Mouse (Mus musculus) right cerebral cortex, postnatal 4 days (tissue): Measurements from ENCODE around the gene AL731706.1.
A peak's percentile ranks its signal among the peaks of the same experiment; 100 is the strongest.
"Not testable (repeated sequence)": the region's sequence is repeated elsewhere in the genome, so short reads cannot be mapped to it uniquely, and the experiment has no call there.

ENCODE experiments used
- DNase-seq: peaks from one replicate; pipeline ENCODE4 v3.0.0-alpha.2; 2022

Gene AL731706.1

GRCm38 (mm10) chr2:136891068-136891950 lies at the start of gene AL731706.1, which contains the start of the genes Slx4ip and Mkks:
AL731706.1 (minus strand) TSS chr2:136891389.
Slx4ip (plus strand) TSS chr2:136891218.
Mkks (minus strand) TSS chr2:136891389.
- peak; percentile 95 for DNase-seq

DNA sequence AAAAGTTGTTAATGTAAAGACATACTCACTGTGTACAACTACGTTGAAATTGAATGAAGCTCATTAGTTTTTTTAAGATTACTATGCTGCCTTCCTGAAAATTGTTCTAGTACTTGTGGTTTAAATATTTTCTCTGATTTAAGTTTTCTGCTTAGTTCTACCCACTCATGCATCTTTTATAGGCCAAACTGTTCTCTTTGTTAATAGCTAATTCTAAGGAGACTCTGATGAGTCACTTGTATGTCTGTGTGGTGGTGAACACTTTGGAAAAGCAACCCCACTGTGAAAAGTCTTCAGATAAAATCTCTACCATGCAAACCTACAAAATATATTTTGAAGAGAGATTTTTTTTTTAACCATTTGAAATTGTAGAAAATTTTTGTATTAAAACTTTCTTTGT lies 47.1 kb upstream of the AL731706.1 start:
- DNase-seq = no peak

GRCm38 (mm10) chr2:136936391-136937288 lies 45.5 kb upstream of the AL731706.1 start:
- no peak for DNase-seq

DNA sequence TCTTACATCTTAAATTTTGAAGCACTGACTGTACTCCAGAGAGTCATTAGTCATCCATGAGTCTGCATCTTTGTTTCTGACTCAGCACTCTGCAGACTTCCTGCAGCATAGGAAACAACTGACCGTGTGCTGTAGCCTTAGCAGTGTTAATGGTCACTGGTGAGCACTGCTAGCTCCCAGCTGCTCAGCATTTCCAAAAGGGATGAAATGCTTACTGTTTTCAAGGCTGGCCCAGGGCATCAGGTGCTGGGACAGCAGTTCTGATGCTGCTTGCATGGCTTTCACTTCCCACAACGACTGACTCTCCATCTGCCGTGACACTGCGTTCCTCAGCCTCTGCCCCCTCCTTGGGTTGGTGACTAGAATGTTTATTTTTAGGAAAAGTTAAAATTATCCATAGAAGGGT lies 29.8 kb upstream of the AL731706.1 start:
- DNase-seq = no peak

DNA sequence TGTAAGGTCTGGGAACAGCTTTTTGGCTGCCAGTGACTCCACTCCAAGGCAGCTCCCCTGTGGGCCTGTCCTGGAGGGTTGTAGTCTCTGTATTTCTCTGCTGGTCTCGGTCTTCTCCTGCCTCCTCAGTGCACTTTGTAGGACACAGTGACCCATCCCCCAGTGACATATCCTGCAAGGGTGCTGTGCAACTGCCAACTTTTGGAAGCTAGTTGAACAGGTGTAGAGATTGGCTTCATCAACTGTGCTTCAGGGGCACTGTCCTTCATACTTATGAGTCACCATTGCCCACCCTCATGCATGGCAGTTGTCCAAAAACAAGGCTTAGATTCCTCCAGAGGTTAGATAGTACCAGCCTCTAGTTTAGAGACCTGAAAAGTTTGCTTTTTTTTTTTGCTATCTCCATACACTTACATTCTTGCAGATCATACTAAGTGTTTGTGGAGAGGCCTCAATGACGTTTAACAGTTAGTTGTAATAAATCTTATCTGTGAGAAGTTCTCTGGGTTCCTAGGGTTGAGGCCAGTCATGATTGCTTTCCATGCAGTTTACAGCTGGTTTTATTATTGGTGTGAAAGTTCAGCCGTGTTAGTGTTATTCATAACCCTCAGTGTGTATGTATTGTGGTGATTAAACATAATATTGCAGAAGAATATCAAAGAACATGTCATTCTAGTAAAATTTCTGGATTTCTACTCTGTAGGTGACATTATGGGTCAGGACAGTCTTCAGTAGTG lies 29.2 kb upstream of the AL731706.1 start:
- DNase-seq = no peak

DNA sequence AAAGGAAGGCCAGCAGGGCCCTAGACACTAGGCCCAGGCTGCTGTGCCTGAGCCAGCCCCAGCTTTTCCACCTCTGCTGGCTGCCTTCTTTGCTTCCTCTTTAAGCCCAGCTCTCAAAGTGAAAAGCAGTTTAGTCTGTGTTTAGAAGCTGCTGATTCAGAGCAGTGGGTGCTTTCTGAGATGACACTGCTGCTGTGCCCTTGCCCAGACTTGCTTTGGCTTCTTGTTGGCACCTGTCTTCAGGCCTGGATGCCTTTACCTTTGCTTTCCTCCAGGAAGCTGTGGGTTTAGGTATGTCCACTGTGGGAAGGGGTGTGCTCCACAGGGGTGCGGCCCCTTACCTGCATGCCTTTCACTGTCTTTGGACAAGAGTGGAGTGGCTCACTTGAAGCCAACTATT lies 28.2 kb upstream of the AL731706.1 start:
- no peak for DNase-seq

DNA sequence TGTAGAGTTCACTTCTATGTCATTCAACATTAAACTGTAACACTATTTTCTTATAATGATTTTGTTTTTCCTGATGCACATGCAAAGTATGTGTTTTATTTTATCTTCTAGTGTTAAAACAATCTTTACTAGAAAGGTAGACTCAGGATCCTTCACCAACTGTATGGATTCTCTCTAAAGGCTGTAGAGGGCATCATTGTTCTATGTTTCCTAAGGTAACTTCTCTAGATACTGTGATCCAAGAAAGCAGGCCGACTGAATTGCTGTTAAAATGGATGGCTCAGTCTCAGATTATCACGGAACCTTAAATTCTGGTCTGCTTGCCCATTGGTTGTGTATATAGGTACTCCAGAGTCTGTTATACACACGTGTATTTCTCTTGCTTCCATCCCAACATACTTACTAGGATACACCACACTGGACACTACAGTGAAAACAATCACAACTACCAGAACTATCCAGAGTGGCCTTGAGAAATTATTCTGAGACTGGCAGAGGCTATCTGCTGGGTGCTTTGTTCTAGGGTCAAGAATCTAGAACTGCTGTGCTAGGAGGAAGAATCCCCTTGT lies 23.2 kb upstream of the AL731706.1 start:
- DNase-seq = no peak

DNA sequence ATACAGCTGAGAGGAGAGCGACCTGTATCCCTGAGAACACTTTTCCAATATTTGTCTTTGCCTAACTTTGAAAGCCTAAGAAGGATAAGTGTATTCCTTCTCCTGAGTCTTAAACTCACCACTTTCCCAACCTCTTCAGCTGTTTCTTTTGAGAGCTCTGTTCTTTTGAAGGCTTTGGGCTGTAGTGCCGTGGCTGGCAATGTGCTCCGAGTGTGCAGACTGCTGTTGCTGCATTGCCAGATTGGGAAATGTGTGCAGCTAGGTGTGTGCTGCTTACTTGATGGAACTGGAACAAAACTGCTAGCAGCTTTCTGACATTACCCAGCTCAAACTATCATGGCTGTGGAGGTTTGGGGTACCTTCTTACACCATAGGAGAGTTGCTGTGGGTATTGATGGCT lies 21.8 kb upstream of the AL731706.1 start:
- no peak for DNase-seq

DNA sequence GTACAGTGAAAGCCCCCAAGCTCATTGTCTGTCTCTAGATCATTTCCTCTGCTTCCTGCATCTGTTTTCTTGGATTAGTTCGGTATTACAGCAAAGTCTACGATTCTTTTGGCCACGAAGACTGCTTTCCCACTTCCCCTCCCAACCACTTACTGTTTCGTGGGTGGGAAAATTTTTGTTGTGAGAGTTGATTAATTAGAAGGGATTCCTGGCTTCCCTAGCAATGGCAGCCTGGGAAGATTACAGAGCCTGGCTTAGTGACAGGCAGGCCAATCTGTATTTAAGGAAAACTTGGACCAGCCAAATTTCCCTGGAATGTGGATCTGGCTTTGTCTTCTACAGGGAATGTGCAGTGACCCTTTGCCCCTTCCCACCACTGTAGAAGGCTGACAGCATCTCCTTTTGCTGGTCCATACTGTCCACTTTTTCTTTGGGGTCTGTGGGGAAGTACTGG lies 20.8 kb upstream of the AL731706.1 start:
- DNase-seq = no peak

DNA sequence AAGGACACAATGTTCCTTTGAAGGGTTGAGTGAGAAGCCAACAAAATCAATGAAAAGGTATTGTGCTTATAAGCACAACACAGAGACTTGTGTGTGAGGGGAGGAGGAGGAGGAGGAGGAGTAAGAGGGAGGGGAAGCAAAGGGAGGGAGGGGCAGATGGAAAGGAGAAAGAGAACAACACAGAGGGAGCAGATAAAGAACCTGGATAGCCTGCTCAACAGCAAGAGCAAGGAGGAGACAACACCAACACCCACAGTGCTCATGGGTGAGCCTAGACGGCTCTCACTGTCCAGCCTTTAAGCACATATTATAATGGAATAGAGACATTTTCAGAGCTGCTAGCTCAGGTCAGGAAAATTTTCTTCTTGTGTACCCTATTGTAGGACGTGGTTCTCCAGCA lies 18.1 kb upstream of the AL731706.1 start:
- no peak for DNase-seq

- DNase-seq = no peak
Observed at GRCm38 (mm10) chr2:136908596-136908995, 17.4 kb upstream of the AL731706.1 start.

GRCm38 (mm10) chr2:136896131-136896530 lies 4.9 kb upstream of the AL731706.1 start:
- DNase-seq = no peak

DNA sequence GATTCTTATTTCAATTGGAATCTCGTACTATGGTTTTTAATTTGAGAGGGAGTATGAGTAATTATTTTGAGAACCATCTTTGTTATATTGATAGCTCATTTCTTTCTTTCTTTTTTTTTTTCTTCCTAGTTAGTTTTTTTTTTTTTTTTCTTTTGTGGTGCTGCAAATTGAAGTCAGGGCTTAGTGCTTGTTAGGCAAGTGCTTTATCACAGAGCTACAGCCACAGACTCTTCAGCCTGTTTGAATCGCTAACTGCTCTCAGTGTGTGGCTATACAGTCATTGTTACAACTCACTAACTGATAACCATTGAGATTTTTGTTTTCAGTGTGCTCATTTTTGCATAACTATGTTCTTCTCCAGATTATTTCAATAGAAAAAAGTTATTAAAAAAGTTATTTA lies 3.3 kb upstream of the AL731706.1 start:
- DNase-seq = no peak

GRCm38 (mm10) chr2:136891951-136892371 lies 772 bp upstream of the AL731706.1 start:
- DNase-seq = peak; percentile 86

- DNase-seq = not testable (repeated sequence)
Observed at GRCm38 (mm10) chr2:136890716-136891067, 497 bp downstream of the AL731706.1 start.

DNA sequence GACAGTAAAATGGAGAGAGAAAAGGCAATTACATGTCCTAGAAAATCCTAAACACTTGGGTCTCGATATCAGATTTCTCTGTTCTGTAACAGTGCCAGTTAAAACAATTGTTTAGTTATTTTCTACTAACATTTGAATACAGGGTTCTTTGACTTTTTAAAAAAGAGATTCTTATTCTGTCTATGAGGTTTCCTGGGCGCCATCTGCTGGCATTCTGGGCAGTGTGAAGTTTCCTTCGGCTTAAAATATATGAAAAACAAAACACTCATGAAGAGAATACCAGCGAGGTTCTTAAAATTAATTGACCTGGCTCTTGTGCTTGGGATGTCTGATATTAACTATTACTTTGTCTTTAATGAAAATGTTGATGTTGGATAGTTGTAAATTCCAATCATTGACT lies 4.3 kb downstream of the AL731706.1 start:
- DNase-seq = peak; percentile 69

GRCm38 (mm10) chr2:136885579-136885978 lies 5.6 kb downstream of the AL731706.1 start, which contains the start of gene AL731706.2:
AL731706.2 (minus strand) TSS chr2:136885679.
- no peak for DNase-seq

DNA sequence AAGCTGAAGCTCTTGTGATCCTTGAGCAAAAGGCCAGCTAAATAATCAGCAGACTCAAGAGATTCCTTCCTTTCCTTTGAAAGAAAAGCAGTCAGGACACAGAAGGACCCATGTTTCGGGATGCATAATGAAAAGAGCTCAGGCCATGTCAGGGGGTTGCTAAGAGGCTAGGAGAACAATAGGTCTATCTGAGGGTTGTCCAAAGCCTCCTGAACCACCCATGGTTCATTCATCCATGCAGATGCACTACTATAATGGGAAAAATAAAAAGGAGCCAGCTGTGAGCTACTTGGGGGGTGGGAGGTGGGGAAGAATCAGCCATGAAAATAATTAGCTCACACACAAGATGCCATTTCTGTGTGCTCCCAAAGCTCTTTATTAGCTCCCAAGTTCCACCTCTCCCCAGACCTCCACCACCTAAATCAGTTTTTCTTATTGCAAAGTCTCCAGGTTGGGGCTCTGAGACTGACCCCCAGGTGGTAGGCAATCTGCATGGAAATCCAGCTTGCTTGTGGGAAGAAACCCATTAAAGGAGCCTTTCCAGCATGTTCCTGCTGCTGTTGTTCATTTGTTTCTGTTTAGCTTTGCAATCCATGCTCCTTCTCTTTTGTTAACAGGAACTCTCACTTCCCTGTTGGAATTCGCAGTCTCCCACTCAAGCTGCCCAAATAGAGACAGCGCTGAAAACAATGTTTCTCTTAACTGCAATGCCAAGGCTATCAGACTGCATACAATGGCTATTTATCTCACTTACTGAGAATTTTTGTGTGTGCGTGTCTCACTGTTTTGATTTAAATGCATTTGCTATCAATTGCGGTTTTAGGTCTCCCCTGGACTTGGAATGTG lies 36.4 kb downstream of the AL731706.1 start:
- no peak for DNase-seq

- DNase-seq = no peak
Observed at GRCm38 (mm10) chr2:136850366-136850765, 40.8 kb downstream of the AL731706.1 start.

- no peak for DNase-seq
Observed at GRCm38 (mm10) chr2:136837994-136838393, 53.2 kb downstream of the AL731706.1 start.

GRCm38 (mm10) chr2:136835882-136836281 lies 55.3 kb downstream of the AL731706.1 start:
- DNase-seq = no peak
